Mouse (Mus musculus): ENCODE data around the gene Pepd. TPM values are rescaled to one million over a fixed set of nuclear protein-coding genes. Genes with fewer than 3 reads are reported as not detected.

The Pepd gene
- polyA plus RNA-seq, 1 experiment from 2014 or later = 65.6 TPM

GRCm38 (mm10) chr7:34983702-34984475 is 71.7 kb downstream of the Pepd start:
- Histone ChIP-seq H3K4me3 (replicated peaks) (no peak overlapping the region), H3K9ac (replicated peaks) (no peak overlapping the region), H3K27ac (peak overlapping the region; percentile 66; the same call in 1 of the 2 replicates), H3K36me3 (peaks cover 3% of the 10 kb centered on the region; the same call in 1 of the 2 replicates), H3K27me3 (no peaks in the 10 kb centered on the region), H3K4me1 (replicated peaks) (peaks cover 45% of the 10 kb centered on the region), H3K4me2 (no peak overlapping the region), H3K9me3 (no peaks in the 10 kb centered on the region)
- no peak for ATAC-seq (ENCODE audit: insufficient number of reproducible peaks, insufficient read depth, low FRiP score, low TSS enrichment, low read depth)
- WGBS = 77% methylated on average over 4 of the region's 4 CpGs

- no peak for ATAC-seq (ENCODE audit: insufficient number of reproducible peaks, insufficient read depth, low FRiP score, low TSS enrichment, low read depth)
- WGBS = 48% methylated on average over 11 of the region's 11 CpGs
- H3K27ac ChIP-seq = peak overlapping the region; percentile 66; the same call in 1 of the 2 replicates
Measured at GRCm38 (mm10) chr7:34984526-34985133, 72.5 kb downstream of the Pepd start.

GRCm38 (mm10) chr7:34985216-34985615 is 73.0 kb downstream of the Pepd start:
- ATAC-seq (ENCODE audit: insufficient number of reproducible peaks, insufficient read depth, low FRiP score, low TSS enrichment, low read depth) = no peak
- peak overlapping the region; percentile 66; the same call in 1 of the 2 replicates for H3K27ac ChIP-seq

More at GRCm38 (mm10) chr7:34984526-34985133, 72.5 kb downstream of the Pepd start:
- no peaks in the 10 kb centered on the region for H3K9me3 ChIP-seq
- no peaks in the 10 kb centered on the region for H3K27me3 ChIP-seq
- H3K4me3 ChIP-seq (replicated peaks) = no peak overlapping the region
- H3K36me3 ChIP-seq = peaks cover 3% of the 10 kb centered on the region; the same call in 1 of the 2 replicates
- H3K4me2 ChIP-seq = no peak overlapping the region
- no peak overlapping the region for H3K9ac ChIP-seq (replicated peaks)
- peaks cover 45% of the 10 kb centered on the region for H3K4me1 ChIP-seq (replicated peaks)

GRCm38 (mm10) chr7:34985646-34986045 is 73.5 kb downstream of the Pepd start:
- Histone ChIP-seq H3K9ac (replicated peaks) (no peak overlapping the region), H3K36me3 (peaks cover 3% of the 10 kb centered on the region; the same call in 1 of the 2 replicates), H3K4me2 (no peak overlapping the region), H3K4me1 (replicated peaks) (peaks cover 45% of the 10 kb centered on the region), H3K9me3 (0 out of 2 replicates have a peak, but pooled peaks cover 3% of the 10 kb centered on the region), H3K4me3 (replicated peaks) (no peak overlapping the region), H3K27me3 (no peaks in the 10 kb centered on the region), H3K27ac (peak overlapping the region; percentile 66; the same call in 1 of the 2 replicates)
- ATAC-seq (ENCODE audit: insufficient number of reproducible peaks, insufficient read depth, low FRiP score, low TSS enrichment, low read depth) = no peak

More at GRCm38 (mm10) chr7:34985216-34985615, 73.0 kb downstream of the Pepd start:
- Histone ChIP-seq H3K4me3 (replicated peaks) (no peak overlapping the region), H3K9me3 (0 out of 2 replicates have a peak, but pooled peaks cover 3% of the 10 kb centered on the region), H3K4me1 (replicated peaks) (peaks cover 45% of the 10 kb centered on the region), H3K27me3 (no peaks in the 10 kb centered on the region), H3K9ac (replicated peaks) (no peak overlapping the region), H3K36me3 (peaks cover 3% of the 10 kb centered on the region; the same call in 1 of the 2 replicates), H3K4me2 (no peak overlapping the region)
- WGBS = 71% methylated on average over 9 of the region's 9 CpGs

- Histone ChIP-seq H3K27me3 (no peaks in the 10 kb centered on the region), H3K27ac (peak overlapping the region; percentile 75), H3K4me3 (replicated peaks) (no peak overlapping the region), H3K9me3 (0 out of 2 replicates have a peak, but pooled peaks cover 3% of the 10 kb centered on the region), H3K4me1 (replicated peaks) (peaks cover 54% of the 10 kb centered on the region), H3K9ac (replicated peaks) (no peak overlapping the region), H3K36me3 (peaks cover 2% of the 10 kb centered on the region; the same call in 1 of the 2 replicates), H3K4me2 (no peak overlapping the region)
- 31% methylated on average over 7 of the region's 7 CpGs for WGBS
- ATAC-seq (ENCODE audit: insufficient number of reproducible peaks, insufficient read depth, low FRiP score, low TSS enrichment, low read depth) = no peak
Measured at GRCm38 (mm10) chr7:34986575-34987150, 74.5 kb downstream of the Pepd start.

GRCm38 (mm10) chr7:34987258-34987657 is 75.1 kb downstream of the Pepd start:
- Histone ChIP-seq H3K27ac (peak overlapping the region; percentile 75), H3K9ac (replicated peaks) (no peak overlapping the region), H3K9me3 (0 out of 2 replicates have a peak, but pooled peaks cover 3% of the 10 kb centered on the region), H3K4me3 (replicated peaks) (no peak overlapping the region), H3K27me3 (no peaks in the 10 kb centered on the region), H3K36me3 (no peaks in the 10 kb centered on the region), H3K4me2 (no peak overlapping the region), H3K4me1 (replicated peaks) (peaks cover 58% of the 10 kb centered on the region)
- no peak for ATAC-seq (ENCODE audit: insufficient number of reproducible peaks, insufficient read depth, low FRiP score, low TSS enrichment, low read depth)
- 32% methylated on average over 6 of the region's 6 CpGs for WGBS

GRCm38 (mm10) chr7:34988488-34988887 is 76.3 kb downstream of the Pepd start:
- Histone ChIP-seq H3K27me3 (no peaks in the 10 kb centered on the region), H3K4me1 (replicated peaks) (peaks cover 58% of the 10 kb centered on the region), H3K27ac (no peak overlapping the region), H3K4me2 (no peak overlapping the region), H3K9me3 (0 out of 2 replicates have a peak, but pooled peaks cover 3% of the 10 kb centered on the region), H3K36me3 (no peaks in the 10 kb centered on the region), H3K4me3 (replicated peaks) (no peak overlapping the region), H3K9ac (replicated peaks) (no peak overlapping the region)
- no peak for ATAC-seq (ENCODE audit: insufficient number of reproducible peaks, insufficient read depth, low FRiP score, low TSS enrichment, low read depth)
- WGBS = 59% methylated on average over 3 of the region's 3 CpGs

- no peak overlapping the region for H3K4me2 ChIP-seq
- no peak overlapping the region for H3K4me3 ChIP-seq (replicated peaks)
- no peak overlapping the region for H3K9ac ChIP-seq (replicated peaks)
- H3K4me1 ChIP-seq (replicated peaks) = peaks cover 30% of the 10 kb centered on the region
- 0 out of 2 replicates have a peak, but pooled peaks cover 3% of the 10 kb centered on the region for H3K9me3 ChIP-seq
- WGBS = 64% methylated on average over 6 of the region's 6 CpGs
- no peaks in the 10 kb centered on the region for H3K27me3 ChIP-seq
- no peaks in the 10 kb centered on the region for H3K36me3 ChIP-seq
- H3K27ac ChIP-seq = no peak overlapping the region; the same call in 1 of the 2 replicates
- no peak for ATAC-seq (ENCODE audit: insufficient number of reproducible peaks, insufficient read depth, low FRiP score, low TSS enrichment, low read depth)
Measured at GRCm38 (mm10) chr7:34991731-34992246, 79.6 kb downstream of the Pepd start.

- H3K27ac ChIP-seq = no peak overlapping the region
- ATAC-seq (ENCODE audit: insufficient number of reproducible peaks, insufficient read depth, low FRiP score, low TSS enrichment, low read depth) = no peak
- 94% methylated on average over 3 of the region's 3 CpGs for WGBS
- 0 out of 2 replicates have a peak, but pooled peaks cover 3% of the 10 kb centered on the region for H3K9me3 ChIP-seq
- H3K4me1 ChIP-seq (replicated peaks) = peaks cover 33% of the 10 kb centered on the region
- H3K27me3 ChIP-seq = no peaks in the 10 kb centered on the region
- no peaks in the 10 kb centered on the region for H3K36me3 ChIP-seq
- no peak overlapping the region for H3K4me3 ChIP-seq (replicated peaks)
- no peak overlapping the region for H3K9ac ChIP-seq (replicated peaks)
- no peak overlapping the region for H3K4me2 ChIP-seq
Measured at GRCm38 (mm10) chr7:34992766-34993165, 80.6 kb downstream of the Pepd start.

GRCm38 (mm10) chr7:34995872-34996662 is 83.9 kb downstream of the Pepd start:
- Histone ChIP-seq H3K4me2 (no peak overlapping the region), H3K27me3 (peaks cover 3% of the 10 kb centered on the region; the same call in 1 of the 2 replicates), H3K4me3 (replicated peaks) (no peak overlapping the region), H3K4me1 (replicated peaks) (peaks cover 35% of the 10 kb centered on the region), H3K9ac (replicated peaks) (no peak overlapping the region), H3K9me3 (no peaks in the 10 kb centered on the region), H3K36me3 (no peaks in the 10 kb centered on the region), H3K27ac (no peak overlapping the region)
- WGBS = 78% methylated on average over 7 of the region's 7 CpGs
- no peak for ATAC-seq (ENCODE audit: insufficient number of reproducible peaks, insufficient read depth, low FRiP score, low TSS enrichment, low read depth)

All from limb, embryonic 12.5 days (tissue).